Mouse (Mus musculus) embryonic facial prominence, embryonic 10.5 days (tissue): ENCODE measurements around the gene Baz2b. TPM values are rescaled to one million over a fixed set of nuclear protein-coding genes. Genes with fewer than 3 reads are reported as not detected.

Experiments used
- DNase-seq: peaks from one replicate; pipeline ENCODE4 v3.0.0-alpha.2; 2017; ENCODE audit warnings: low spot score
- H3K27ac ChIP-seq: fragments of 300-500 bp; sonication (generic); replicated peaks from 2 replicates; pipeline ENCODE4 v1.5.1; 2016; ENCODE audit warnings: mild to moderate bottlenecking
- H3K27me3 ChIP-seq: fragments of 300-500 bp; sonication (generic); replicated peaks from 2 replicates; pipeline ENCODE4 v1.6.1; 2016; ENCODE audit warnings: low read depth, mild to moderate bottlenecking; ENCODE audit not compliant: poor library complexity, severe bottlenecking
- H3K36me3 ChIP-seq: fragments of 300-500 bp; sonication (generic); replicated peaks from 2 replicates; pipeline ENCODE4 v1.6.1; 2016; ENCODE audit warnings: mild to moderate bottlenecking, moderate library complexity
- H3K4me1 ChIP-seq: fragments of 300-500 bp; sonication (generic); 2 replicates; pipeline ENCODE4 v1.6.1; 2016
- H3K4me3 ChIP-seq: fragments of 300-500 bp; sonication (generic); 2 replicates; pipeline ENCODE4 v1.5.1; 2016; ENCODE audit warnings: mild to moderate bottlenecking, moderate library complexity
- H3K9me3 ChIP-seq: fragments of 300-500 bp; sonication (generic); 2 replicates; pipeline ENCODE4 v1.6.1; 2016; ENCODE audit warnings: mild to moderate bottlenecking
- WGBS: fragments of 180-500 bp; shearing (Covaris S2); methylation state at CpG from one replicate; pipeline ENCODE4 v1.1.7; 2016; 5-methylcytosine and 5-hydroxymethylcytosine counted together
- polyA plus RNA-seq: library from polyadenylated mRNA; unstranded; fragments of >200 nt; fragmentation: Nextera tagmentation; extraction: Ambion mirVana; gene quantifications from 2 replicates; pipeline ENCODE4 v1.2.1, GENCODE M21; 2016

The Baz2b gene
- polyA plus RNA-seq, 1 experiment from 2014 or later = 63.6 TPM

DNA sequence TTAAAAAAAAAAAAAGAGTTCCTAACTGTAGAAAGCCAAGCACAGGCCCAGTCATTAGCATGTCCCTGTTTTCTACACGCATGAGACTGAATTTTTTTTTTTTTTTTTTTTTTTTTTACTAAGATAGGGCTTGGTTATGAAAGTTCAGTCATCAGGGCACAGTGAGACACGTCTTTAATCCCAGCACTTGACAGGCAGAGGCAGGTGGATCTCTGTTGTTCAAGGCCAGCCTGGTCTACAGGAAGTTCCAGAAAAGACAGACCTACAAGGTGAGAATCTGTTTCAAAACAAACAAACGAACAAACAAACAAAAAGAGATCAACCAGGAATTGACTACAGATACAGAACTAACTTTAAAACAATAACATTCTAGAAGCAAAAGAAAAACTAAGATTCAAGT, 100.6 kb downstream of the Baz2b start:
- WGBS = 85% methylated on average over 3 of the region's 3 CpGs
- no peak overlapping the region for H3K27ac ChIP-seq
- 0 out of 2 replicates have a peak, but pooled peaks cover 3% of the 10 kb centered on the region for H3K9me3 ChIP-seq
- no peak for DNase-seq
- peaks cover 25% of the 10 kb centered on the region for H3K36me3 ChIP-seq
- H3K4me1 ChIP-seq = 0 out of 2 replicates have a peak, but pooled peaks cover 5% of the 10 kb centered on the region
- no peak overlapping the region for H3K4me3 ChIP-seq
- no peaks in the 10 kb centered on the region for H3K27me3 ChIP-seq

DNA sequence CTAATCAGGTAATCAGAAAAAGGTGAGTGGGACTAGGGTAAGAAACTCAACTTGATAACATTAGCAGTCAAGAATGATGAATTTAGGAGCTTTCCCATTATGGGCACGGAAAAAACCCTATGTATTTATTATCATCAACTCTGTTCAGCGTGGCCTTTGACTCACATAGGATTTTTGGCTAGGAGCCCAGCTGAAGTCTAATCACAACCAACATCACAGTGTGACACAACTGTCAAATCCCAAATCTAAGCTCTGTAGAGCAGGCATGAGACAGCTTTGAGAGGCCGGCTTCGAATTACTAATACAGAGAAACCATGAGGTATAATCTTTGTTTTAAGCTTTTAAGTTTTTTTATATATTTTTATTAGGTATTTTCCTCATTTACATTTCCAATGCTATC, 113.0 kb downstream of the Baz2b start:
- no peak overlapping the region for H3K4me3 ChIP-seq
- DNase-seq = no peak
- 95% methylated on average over 4 of the region's 4 CpGs for WGBS

DNA sequence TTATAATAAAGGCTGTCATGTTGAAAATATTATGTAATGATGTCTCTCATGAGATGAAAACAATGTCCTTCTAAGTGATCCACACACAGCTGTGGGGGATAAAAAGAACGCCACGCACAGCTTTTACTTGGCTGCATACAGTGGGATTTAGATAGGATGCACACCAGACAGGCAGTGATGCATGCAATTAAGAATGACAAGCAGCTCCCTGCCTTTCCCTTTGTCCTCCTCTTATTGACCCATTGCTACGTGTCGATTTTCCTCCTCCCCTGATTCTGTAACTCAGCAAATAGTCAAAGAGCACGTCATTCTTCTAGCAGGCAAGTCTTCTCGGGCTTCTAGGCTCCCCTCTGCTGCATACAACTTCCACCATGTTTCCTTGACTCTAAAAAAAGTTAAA, 119.4 kb downstream of the Baz2b start:
- H3K36me3 ChIP-seq = peaks cover 16% of the 10 kb centered on the region
- DNase-seq = no peak
- H3K9me3 ChIP-seq = no peaks in the 10 kb centered on the region
- H3K27me3 ChIP-seq = no peaks in the 10 kb centered on the region
- WGBS = 61% methylated on average over 6 of the region's 6 CpGs
- peaks cover 18% of the 10 kb centered on the region for H3K4me1 ChIP-seq
- no peak overlapping the region for H3K4me3 ChIP-seq
- H3K27ac ChIP-seq = no peak overlapping the region

More for the DNA sequence above, 113.0 kb downstream of the Baz2b start:
- peaks cover 23% of the 10 kb centered on the region for H3K36me3 ChIP-seq
- H3K27me3 ChIP-seq = no peaks in the 10 kb centered on the region
- H3K9me3 ChIP-seq = no peaks in the 10 kb centered on the region
- H3K27ac ChIP-seq = no peak overlapping the region
- no peaks in the 10 kb centered on the region for H3K4me1 ChIP-seq

DNA sequence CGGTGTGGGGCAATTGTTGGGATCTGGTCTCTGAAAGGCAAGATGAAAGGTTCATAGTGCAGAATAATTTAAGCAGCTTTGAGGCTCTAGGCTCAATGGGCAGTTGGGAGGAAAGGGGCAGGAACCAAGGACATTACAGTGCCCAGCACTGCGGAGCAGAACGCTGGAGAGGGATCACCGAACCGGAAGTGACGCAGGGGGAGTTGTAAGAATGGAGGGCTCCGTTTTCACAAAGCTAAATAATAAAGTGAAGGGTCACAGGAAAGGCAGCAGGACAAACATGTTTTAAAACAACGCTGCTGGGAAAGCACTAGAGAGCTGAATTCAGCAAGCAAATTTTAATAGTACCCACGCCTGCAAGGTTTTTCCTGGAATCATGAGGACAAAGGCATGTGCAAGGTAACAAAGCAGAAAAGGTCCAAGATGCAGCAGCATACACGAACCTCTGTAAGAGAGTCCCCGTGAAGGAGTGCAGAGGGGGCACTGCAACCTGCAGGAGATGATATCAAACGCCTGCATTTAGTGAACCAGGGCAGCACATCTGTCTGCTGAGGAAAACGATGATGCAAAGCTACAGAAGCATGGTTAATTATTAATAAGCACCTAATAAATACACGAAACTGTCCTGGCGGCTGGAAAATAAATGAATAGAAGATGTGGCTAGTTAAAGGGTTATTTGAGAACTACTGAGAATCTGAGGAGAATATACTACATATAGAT, 120.0 kb downstream of the Baz2b start:
- no peak for DNase-seq
- WGBS = 66% methylated on average over 15 of the region's 15 CpGs
- Histone ChIP-seq H3K4me3 (no peak overlapping the region), H3K36me3 (peaks cover 16% of the 10 kb centered on the region), H3K27me3 (no peaks in the 10 kb centered on the region), H3K9me3 (no peaks in the 10 kb centered on the region), H3K4me1 (peaks cover 18% of the 10 kb centered on the region), H3K27ac (no peak overlapping the region; the same call in 1 of the 2 replicates)

DNA sequence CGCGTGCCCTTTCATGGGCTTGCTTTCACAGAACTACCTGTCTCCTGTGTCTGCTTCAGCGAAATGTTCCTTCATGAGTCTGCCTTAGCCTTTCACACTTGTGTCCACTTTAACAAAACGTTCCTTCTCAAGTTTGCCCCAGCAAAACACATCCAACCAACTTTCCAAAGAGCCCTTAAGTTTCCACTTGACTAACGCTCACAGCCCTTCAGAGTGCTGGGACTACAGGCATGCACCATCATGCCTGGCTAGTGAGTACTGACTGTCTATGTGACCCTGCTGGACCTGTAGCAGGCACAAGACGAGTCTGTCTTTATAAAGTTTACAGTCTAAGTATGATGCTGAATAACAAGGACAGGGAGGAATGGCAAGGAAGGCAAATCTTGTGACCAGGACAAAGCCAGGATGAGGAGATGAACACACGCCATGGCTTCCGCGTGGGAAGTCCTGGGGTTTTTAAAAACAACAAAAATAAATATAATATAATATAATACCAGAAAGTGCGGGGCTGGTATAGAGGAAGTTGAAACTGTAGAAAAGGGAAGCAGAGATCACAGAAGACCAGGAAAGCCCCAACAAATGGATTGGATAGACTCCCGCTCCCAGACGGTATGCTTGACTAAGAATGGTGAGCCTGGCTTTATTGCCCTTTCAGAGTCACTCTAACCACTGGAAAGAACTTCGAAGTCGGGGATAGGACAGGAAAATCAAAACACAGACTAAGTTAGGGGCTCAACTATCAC, 120.7 kb downstream of the Baz2b start:
- 89% methylated on average over 14 of the region's 14 CpGs for WGBS
- Histone ChIP-seq H3K27me3 (no peaks in the 10 kb centered on the region), H3K36me3 (peaks cover 12% of the 10 kb centered on the region), H3K4me1 (peaks cover 18% of the 10 kb centered on the region), H3K27ac (no peak overlapping the region), H3K4me3 (no peak overlapping the region), H3K9me3 (no peaks in the 10 kb centered on the region)
- no peak for DNase-seq

DNA sequence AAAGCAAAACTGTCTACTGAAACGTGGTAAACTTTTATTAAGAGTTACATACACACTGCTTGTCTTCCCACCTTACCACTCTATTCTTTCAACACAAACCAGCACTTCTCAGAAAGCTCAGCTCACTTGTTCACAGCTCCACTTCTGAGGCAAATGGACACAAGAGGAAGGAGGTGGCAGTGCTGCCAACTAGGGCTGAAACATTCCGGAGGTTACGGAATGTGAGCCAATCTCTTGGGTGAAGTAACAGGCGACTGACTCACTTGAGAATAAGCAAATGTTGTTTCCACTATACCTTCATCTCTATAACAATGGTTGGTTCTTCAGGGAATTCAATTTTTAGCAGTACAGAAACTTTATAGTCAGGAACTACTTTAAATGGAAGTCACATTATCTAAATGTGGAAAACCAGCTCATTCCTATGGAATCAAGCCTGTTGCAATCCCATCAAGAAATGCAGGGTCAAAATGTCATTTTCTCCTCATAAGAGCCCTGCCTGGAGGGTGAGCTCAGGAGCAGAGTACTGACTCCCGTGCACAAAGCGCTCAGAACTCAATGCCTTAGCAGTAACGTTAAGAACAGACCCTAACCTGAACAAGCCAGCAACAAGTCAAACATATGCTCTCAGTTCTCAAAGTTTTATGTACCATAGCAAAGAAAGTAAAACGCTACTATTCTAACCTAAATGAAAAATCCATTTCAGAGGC, 123.3 kb downstream of the Baz2b start:
- Histone ChIP-seq H3K36me3 (peaks cover 12% of the 10 kb centered on the region), H3K27ac (no peak overlapping the region), H3K9me3 (no peaks in the 10 kb centered on the region), H3K4me3 (no peak overlapping the region), H3K4me1 (peaks cover 37% of the 10 kb centered on the region), H3K27me3 (no peaks in the 10 kb centered on the region)
- WGBS = 80% methylated on average over 8 of the region's 8 CpGs
- DNase-seq = no peak

DNA sequence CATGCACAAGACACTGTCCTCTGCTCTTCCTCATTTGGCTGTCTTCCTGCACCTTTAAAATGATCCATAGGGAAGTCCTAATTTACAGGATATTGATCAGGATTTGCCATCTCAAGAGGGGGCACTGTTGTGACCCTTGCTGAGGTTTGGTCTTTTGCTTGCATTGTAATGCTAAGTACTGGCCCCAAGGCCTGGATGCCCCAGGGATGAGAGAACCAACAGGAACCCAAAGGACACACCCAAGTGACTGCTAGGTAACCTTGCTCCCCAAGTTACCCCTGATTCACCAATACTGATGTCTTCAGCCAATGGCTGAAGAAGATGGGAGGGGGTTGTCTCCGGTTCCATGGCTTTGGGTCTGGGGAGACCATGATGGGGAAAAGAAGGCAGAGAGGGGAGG, 124.8 kb downstream of the Baz2b start:
- no peaks in the 10 kb centered on the region for H3K9me3 ChIP-seq
- peaks cover 39% of the 10 kb centered on the region for H3K4me1 ChIP-seq
- peaks cover 12% of the 10 kb centered on the region for H3K36me3 ChIP-seq
- no peak overlapping the region for H3K4me3 ChIP-seq
- no peak for DNase-seq
- WGBS = 100% methylated on average over 1 of the region's 1 CpGs
- H3K27ac ChIP-seq = no peak overlapping the region
- H3K27me3 ChIP-seq = no peaks in the 10 kb centered on the region

DNA sequence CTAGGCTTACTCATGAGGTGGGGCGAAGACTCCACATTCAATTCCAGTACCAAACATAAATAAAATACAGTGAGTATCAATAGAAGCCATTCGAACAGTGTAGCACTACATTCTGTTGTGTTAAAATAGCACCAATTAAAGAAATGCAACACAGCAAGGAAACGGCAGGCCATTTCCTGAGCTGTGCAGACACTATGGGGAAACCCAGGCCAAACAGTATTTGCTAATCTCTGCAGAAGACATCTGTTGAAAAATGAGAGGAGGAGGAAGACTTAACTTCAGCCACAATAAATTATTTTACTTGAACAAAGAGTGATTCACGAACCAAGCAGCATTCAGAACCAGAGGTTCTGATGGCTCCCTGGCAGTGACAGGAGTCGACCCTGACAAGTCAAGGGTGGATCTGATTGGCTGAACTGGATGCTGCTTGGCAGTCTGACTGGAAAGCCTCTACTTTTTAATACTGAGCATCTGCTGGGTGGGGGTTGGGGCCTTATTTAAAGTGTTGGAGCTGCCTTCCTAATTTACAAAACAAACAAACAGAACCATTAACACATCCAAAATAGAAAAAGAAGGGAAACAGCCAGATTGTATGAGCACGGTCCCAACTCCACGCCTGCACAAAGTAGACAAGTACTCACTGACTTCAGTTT, 126.5 kb downstream of the Baz2b start:
- H3K27me3 ChIP-seq = no peaks in the 10 kb centered on the region
- no peak overlapping the region for H3K4me3 ChIP-seq
- H3K9me3 ChIP-seq = no peaks in the 10 kb centered on the region
- peaks cover 34% of the 10 kb centered on the region for H3K4me1 ChIP-seq
- 52% methylated on average over 7 of the region's 7 CpGs for WGBS
- H3K27ac ChIP-seq = no peak overlapping the region
- H3K36me3 ChIP-seq = peaks cover 6% of the 10 kb centered on the region
- no peak for DNase-seq

DNA sequence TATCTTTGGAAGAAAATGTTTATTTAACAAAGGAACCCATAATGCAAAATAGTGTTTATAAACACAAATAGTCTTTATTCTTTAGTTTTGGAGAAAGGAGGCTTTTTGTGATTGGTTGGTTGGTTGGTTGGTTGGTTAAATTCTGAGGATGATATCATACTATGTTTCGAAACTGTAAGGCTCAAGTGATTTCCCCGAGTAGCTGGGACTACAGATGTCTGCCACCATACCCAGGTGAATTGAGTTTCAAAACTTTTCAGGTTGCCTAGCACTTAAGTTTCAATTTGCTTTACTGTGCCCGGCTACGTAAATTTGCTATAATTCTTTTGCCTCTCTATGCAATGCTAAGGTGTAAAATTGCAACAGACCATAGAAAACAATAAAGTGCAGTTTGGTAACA, 127.4 kb downstream of the Baz2b start:
- H3K27me3 ChIP-seq = no peaks in the 10 kb centered on the region
- no peak overlapping the region for H3K4me3 ChIP-seq
- no peaks in the 10 kb centered on the region for H3K9me3 ChIP-seq
- peaks cover 2% of the 10 kb centered on the region; the same call in 1 of the 2 replicates for H3K36me3 ChIP-seq
- H3K27ac ChIP-seq = no peak overlapping the region
- peaks cover 43% of the 10 kb centered on the region for H3K4me1 ChIP-seq
- no peak for DNase-seq
- 94% methylated on average over 4 of the region's 4 CpGs for WGBS

DNA sequence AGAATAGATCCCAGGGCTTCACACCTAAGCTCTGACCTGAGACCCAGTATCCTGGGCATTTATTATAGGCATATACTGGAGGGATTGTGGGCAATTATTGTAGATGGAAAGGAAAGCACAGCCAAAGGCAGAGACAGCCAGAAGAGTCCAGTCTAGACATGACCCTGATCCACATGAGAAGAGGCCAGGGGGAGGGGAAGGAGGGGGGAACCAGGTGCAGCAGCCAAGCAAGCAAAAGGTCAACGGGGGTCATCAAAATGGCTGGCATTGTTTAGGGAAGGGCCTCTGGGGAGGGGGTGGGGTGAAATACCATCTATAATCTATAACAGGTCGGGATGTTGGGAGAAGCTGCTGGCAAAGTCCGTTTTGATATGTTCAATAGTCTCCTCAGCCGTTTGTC, 128.8 kb downstream of the Baz2b start:
- Histone ChIP-seq H3K27me3 (no peaks in the 10 kb centered on the region), H3K4me1 (peaks cover 52% of the 10 kb centered on the region), H3K9me3 (no peaks in the 10 kb centered on the region), H3K4me3 (no peak overlapping the region), H3K36me3 (peaks cover 5% of the 10 kb centered on the region; the same call in 1 of the 2 replicates), H3K27ac (no peak overlapping the region)
- 41% methylated on average over 4 of the region's 4 CpGs for WGBS
- DNase-seq = peak; percentile 77

DNA sequence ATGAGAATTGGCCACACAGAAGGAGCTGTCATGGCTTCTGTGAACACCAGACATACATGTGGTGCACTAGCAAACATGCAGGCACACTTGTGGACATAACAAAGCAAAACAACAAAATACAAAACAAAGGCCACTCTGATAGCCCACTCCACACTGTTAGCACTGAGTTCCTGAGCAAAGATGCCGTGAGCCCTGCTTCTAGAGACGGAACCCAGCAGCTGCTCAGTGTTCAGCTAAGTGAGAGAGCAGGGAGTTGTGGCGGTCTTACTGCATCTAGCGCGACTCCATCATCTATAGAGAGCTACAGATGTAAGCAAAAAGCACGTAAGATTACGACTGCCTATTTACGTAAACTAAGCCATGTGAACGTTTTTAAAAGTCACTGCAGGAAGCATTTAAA, 132.0 kb downstream of the Baz2b start:
- Histone ChIP-seq H3K27ac (no peak overlapping the region), H3K9me3 (no peaks in the 10 kb centered on the region), H3K4me1 (peaks cover 39% of the 10 kb centered on the region), H3K4me3 (no peak overlapping the region), H3K36me3 (peaks cover 21% of the 10 kb centered on the region), H3K27me3 (no peaks in the 10 kb centered on the region)
- peak; percentile 15 for DNase-seq
- WGBS = 71% methylated on average over 9 of the region's 9 CpGs

DNA sequence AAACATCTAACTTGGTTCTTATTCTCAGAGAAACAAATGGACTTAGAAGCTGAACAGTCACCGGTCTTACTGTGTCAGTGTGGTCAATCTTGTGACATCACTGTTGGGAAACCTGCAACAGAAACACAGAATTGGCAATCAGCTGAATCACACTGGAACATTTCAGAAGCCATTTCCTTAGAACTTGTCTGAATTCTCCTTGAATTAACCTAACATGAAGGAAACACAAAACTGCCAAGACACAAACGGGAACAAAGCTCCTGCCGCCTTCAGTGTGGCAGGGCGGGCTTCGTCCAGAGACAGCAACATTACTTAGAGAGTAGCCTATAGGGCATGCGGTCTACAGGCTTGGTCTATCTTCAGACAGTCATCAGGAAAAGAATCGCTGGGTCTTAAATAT, 132.8 kb downstream of the Baz2b start:
- H3K4me3 ChIP-seq = no peak overlapping the region
- 62% methylated on average over 7 of the region's 7 CpGs for WGBS
- no peaks in the 10 kb centered on the region for H3K9me3 ChIP-seq
- H3K36me3 ChIP-seq = peaks cover 24% of the 10 kb centered on the region
- DNase-seq = no peak
- no peak overlapping the region; the same call in 1 of the 2 replicates for H3K27ac ChIP-seq
- H3K4me1 ChIP-seq = peaks cover 41% of the 10 kb centered on the region
- no peaks in the 10 kb centered on the region for H3K27me3 ChIP-seq
